Mouse (Mus musculus) testis, adult 2 months (tissue): ENCODE data around the gene Ldlrad1.

Experiments used
- CTCF ChIP-seq: fragments of 200-500 bp; IDR thresholded peaks from 2 replicates; pipeline ENCODE4 v1.5.1; 2012; ENCODE audit warnings: low read depth, mild to moderate bottlenecking, inconsistent platforms, low read length, moderate library complexity; ENCODE audit not compliant: control insufficient read depth, insufficient read depth, insufficient replicate concordance
- POLR2A ChIP-seq: fragments of 200-500 bp; IDR thresholded peaks from 2 replicates; pipeline ENCODE4 v1.6.1; 2012; ENCODE audit warnings: low read depth, mild to moderate bottlenecking, inconsistent platforms, low read length, moderate library complexity; ENCODE audit not compliant: control insufficient read depth

GRCm38 (mm10) chr4:107253125-107254091 is 44.4 kb downstream of the Ldlrad1 start, which contains the start of the genes Lrrc42 and Hspb11:
- TF ChIP-seq CTCF (no peak), POLR2A (peak; percentile 60; the same call in 1 of the 2 replicates)
